Mouse (Mus musculus) C2C12 (cell line): ENCODE measurements around the gene Garnl3. TPM values are rescaled to one million over a fixed set of nuclear protein-coding genes. Genes with fewer than 3 reads are reported as not detected.
A peak's percentile ranks its signal among the peaks of the same experiment; 100 is the strongest.

Experiments
- H3K27me3 ChIP-seq: one replicate; pipeline ENCODE4 v1.6.1; 2011; ENCODE audit not compliant: control insufficient read depth, insufficient read depth, insufficient read length
- H3K36me3 ChIP-seq: one replicate; pipeline ENCODE4 v1.6.1; 2011; ENCODE audit not compliant: control insufficient read depth, insufficient read depth
- H3K4me3 ChIP-seq: one replicate; pipeline ENCODE4 v1.5.1; 2011; ENCODE audit warnings: mild to moderate bottlenecking, control low read depth; ENCODE audit not compliant: poor library complexity, insufficient read depth, severe bottlenecking
- H3K79me2 ChIP-seq: one replicate; pipeline ENCODE4 v1.6.1; 2011; ENCODE audit not compliant: control insufficient read depth, insufficient read depth
- H3K79me3 ChIP-seq: one replicate; pipeline ENCODE4 v1.6.1; 2011; ENCODE audit warnings: low read depth, control low read depth
- H3ac ChIP-seq: one replicate; pipeline ENCODE3; 2011; ENCODE audit warnings: low read depth; ENCODE audit not compliant: control insufficient read depth, insufficient read length
- CEBPB ChIP-seq: IDR thresholded peaks from one replicate; pipeline ENCODE4 v1.6.1; 2011; ENCODE audit warnings: low read depth, mild to moderate bottlenecking, control low read depth, moderate library complexity
- CTCF ChIP-seq: IDR thresholded peaks from one replicate; pipeline ENCODE4 v1.5.1; 2011; ENCODE audit not compliant: control insufficient read depth, insufficient read depth, insufficient read length
- FOSL1 ChIP-seq: IDR thresholded peaks from one replicate; pipeline ENCODE4 v1.8.0; 2011; ENCODE audit warnings: mild to moderate bottlenecking, low read length; ENCODE audit not compliant: poor library complexity, insufficient read depth, severe bottlenecking
- MAX ChIP-seq: IDR thresholded peaks from one replicate; pipeline ENCODE4 v1.6.1; 2011; ENCODE audit warnings: mild to moderate bottlenecking, control low read depth
- MYOD1 ChIP-seq: IDR thresholded peaks from one replicate; pipeline ENCODE4 v1.6.1; 2011; ENCODE audit warnings: low read depth; ENCODE audit not compliant: control insufficient read depth, insufficient read length
- MYOG ChIP-seq: IDR thresholded peaks from one replicate; pipeline ENCODE4 v1.6.1; 2011; ENCODE audit not compliant: control insufficient read depth, insufficient read length; ENCODE audit errors: extremely low read depth
- USF1 ChIP-seq: IDR thresholded peaks from one replicate; pipeline ENCODE4 v1.6.1; 2011; ENCODE audit warnings: low read depth, mild to moderate bottlenecking, control low read depth, moderate library complexity
- long read RNA-seq, 2 experiments: library from polyadenylated mRNA; unstranded; transcript quantifications; one replicate each; pipeline ENCODE4 v2.0.0; 2019 to 2020
- polyA plus RNA-seq: library from polyadenylated mRNA; unstranded; fragments of >200 nt; fragmentation: generic; extraction: Trizol; gene quantifications from one replicate; pipeline ENCODE4 v1.2.1, GENCODE M21; 2012; ENCODE audit warnings: missing spikeins

The Garnl3 gene
- 2.6 TPM for polyA plus RNA-seq
- long read RNA-seq, experiment 1, partial matches to known transcripts: 1 of 5 reads
- long read RNA-seq, experiment 1, other reads (novel, unspliced or antisense): 4 of 5 reads
- long read RNA-seq, experiment 2, partial matches to known transcripts: 4 of 10 reads
- long read RNA-seq, experiment 2, other reads (novel, unspliced or antisense): 6 of 10 reads

DNA sequence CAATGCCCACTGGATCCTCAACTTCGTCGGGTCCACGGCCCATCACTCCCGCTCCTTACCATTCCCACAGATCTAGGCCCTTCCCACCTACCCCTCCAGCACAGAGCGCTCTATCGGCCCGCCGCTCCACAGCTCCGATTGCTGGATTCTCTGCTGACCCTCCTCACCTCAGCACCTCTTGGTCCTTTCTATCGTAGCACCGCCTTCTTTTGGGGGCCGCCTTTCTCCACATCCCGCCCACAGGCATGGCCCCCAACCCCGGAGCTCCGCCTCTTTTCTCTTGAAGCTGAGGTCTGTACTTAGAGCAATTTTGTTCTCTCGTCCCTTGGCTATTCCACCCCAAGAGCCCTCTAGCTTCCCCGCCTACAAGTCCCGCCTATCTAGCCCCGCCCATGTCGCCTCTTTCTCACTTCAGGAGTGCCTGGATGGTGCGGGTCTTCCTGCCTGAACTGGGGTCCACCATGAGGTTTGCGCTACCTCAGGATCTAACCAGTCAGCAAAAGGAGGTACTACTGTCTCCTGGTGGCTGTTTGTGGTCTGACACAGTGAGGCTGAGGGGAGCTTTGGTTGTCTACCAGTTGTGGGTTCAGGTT lies at the start of gene Garnl3:
TSS of gene Garnl3 (minus strand) at position 155 of the 593 bp plus-strand sequence.
- Histone ChIP-seq H3K27me3 (peaks cover 27% of the 10 kb centered on the region), H3K79me2 (no peaks in the 10 kb centered on the region), H3K79me3 (no peaks in the 10 kb centered on the region), H3K4me3 (peak within 1 kb of the TSS; percentile 44), H3ac (peak within 1 kb of the TSS; percentile 41), H3K36me3 (no peaks in the 10 kb centered on the region)
- TF ChIP-seq MAX (no peak), CTCF (peak; percentile 19), MYOG (no peak), CEBPB (no peak), FOSL1 (no peak)

DNA sequence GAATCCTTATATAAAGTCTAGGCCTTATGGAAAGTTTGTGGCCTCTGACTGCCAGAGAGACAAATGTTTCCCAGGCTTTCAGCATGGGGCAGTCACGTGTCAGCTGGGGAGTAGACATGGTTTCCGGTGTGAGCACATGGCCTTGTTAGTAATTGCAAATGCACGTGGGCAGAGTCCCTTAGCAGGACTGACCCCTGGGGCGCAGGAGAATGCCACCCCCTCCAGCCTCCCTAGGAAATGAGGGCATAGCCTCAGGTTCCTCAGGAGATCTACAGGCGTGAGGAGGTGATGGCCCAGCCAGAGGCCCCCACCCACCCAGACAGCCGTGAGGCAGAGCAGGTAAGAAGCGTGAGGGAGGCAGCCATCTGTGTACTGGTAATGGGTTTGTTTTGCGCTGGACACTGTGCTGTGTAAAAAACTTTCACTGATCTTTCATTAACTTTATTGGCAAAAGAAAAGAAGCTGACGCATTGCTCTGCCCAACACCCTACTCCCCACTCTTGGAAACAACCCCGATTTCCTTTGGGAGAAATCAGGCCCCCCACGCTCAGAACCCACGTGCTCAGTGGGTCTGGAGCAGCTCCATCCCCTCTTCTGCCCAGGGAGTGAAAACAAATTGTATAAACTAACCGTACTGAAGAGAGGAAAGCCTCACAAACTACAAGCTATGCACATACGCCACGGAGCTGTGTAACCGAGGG lies 48.6 kb upstream of the Garnl3 start:
- H3K4me3 ChIP-seq: no peak overlapping the region
- no peak overlapping the region for H3ac ChIP-seq
- H3K79me3 ChIP-seq: no peaks in the 10 kb centered on the region
- no peaks in the 10 kb centered on the region for H3K79me2 ChIP-seq
- H3K27me3 ChIP-seq: no peaks in the 10 kb centered on the region
- TF ChIP-seq CEBPB (no peak), FOSL1 (no peak), USF1 (no peak), MAX (no peak), MYOD1 (no peak), CTCF (no peak), MYOG (no peak)
- no peaks in the 10 kb centered on the region for H3K36me3 ChIP-seq

DNA sequence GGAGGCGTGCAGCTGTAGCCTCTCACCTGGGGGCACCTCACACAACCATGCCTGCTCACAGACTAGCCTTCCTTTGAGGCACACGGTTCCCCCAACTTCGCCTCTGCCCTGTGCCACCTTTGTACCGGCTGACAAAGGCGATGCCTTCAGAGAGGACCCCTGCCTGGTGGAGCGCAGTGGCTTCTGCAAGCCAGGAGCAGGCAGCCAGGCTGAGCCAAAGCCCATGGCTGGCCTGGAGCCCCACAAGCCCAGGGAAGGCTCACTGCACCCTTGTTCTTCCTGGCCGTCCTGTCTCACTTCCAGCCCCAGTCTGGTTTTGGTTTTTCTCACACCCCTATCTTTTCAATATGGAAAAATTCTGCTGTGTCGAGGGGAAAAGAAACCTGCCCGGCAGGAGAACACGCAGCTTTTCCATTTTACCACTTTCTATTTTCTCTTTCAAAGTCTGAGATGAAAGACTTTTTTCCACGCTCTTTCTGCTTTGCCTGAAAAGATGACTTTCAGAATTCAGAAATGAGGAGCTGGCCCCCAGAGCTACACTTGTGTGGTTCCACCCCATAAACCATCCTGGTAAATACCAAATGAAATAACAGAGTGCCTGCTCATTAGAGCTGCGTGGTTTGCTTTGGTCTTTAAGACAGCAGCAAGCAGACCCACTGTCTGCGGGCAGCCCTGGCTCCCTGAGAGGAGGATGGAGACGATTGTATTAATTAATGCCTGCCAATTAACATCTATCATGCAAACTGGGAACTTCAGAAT lies 47.9 kb upstream of the Garnl3 start:
- Histone ChIP-seq H3K79me3 (no peaks in the 10 kb centered on the region), H3K79me2 (no peaks in the 10 kb centered on the region), H3K27me3 (no peaks in the 10 kb centered on the region), H3K4me3 (no peak overlapping the region), H3ac (no peak overlapping the region), H3K36me3 (no peaks in the 10 kb centered on the region)
- TF ChIP-seq CTCF (no peak), MYOD1 (no peak), USF1 (no peak), MAX (no peak), CEBPB (no peak), MYOG (no peak), FOSL1 (no peak)

DNA sequence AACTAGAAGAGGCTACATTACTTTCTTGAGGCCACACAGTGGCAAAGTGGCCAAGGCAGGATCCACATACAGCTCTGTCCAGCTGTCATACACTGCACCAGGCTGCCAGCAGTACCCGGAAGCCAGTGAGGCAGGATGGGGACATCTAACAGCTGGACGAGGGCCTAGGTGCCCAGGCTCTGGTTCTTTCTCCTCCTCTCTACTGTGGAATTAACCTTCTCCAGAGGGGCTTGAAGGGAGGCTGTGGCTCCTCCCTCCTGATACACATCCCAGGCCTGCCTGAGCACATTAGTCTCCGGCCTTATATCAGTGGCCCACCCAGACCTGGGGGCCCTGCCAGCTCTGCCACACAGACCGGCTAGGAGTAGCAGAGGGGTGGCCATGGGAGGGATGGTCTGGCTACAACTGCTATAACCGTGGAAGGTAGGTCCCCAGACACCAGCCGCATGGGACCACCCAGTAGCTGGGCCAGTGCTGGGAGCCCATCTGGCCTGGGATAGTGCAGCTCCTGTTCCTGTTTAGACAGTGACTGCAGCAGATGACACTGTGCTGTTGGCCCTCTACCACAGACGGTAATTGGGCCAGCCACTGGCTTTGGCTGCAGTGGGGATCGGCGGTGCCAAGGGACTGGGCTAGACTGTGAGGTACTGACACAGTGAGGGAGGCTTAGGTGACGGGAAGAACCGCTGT lies 46.9 kb upstream of the Garnl3 start:
- Histone ChIP-seq H3K79me2 (no peaks in the 10 kb centered on the region), H3K79me3 (no peaks in the 10 kb centered on the region), H3K27me3 (no peaks in the 10 kb centered on the region), H3ac (no peak overlapping the region), H3K36me3 (no peaks in the 10 kb centered on the region), H3K4me3 (no peak overlapping the region)
- TF ChIP-seq USF1: no peak

DNA sequence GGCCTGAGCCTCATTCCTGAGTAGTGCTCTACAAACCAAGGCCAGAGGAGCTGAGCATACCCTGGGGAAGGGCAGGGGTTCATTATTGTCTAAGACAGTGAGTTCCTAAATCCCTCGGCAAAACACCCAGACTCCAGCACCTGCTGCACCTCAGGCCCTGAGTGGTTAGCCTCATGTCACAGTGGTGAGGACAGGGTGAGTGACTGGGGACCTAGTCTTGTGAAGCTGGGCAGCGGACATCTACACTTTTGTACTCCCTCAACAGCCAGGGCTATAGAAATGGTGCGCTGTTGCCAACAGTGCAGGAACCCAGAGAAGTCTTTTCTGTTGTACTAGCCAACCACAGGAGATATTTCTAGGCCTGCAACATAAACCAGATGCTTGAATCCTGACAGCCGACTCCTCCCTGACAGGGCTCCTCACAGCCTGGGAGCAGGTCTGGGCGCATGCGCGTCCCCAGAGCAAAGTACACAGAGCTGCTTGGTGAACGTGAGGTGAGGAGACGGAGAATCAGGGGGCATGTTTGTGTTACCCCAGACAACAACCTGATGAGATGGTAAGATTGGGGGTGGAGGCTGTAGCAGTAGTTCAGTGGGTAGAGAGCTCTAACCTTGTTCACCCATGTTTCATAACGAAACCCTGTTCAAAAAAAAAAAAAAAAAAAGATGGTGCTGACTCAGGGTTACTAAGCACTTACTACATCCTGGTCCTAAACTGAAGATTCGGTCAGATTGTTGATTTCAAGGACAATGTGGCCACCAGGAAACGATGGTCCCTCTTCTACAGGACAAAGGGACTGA lies 46.2 kb upstream of the Garnl3 start:
- H3K4me3 ChIP-seq: no peak overlapping the region
- H3K79me3 ChIP-seq: no peaks in the 10 kb centered on the region
- no peaks in the 10 kb centered on the region for H3K36me3 ChIP-seq
- no peak overlapping the region for H3ac ChIP-seq
- no peak for TF ChIP-seq CTCF
- TF ChIP-seq MYOD1: no peak
- TF ChIP-seq MYOG: no peak
- TF ChIP-seq MAX: no peak
- no peak for TF ChIP-seq USF1
- no peak for TF ChIP-seq FOSL1
- TF ChIP-seq CEBPB: no peak
- no peaks in the 10 kb centered on the region for H3K79me2 ChIP-seq
- H3K27me3 ChIP-seq: no peaks in the 10 kb centered on the region
